Mouse (Mus musculus) limb, embryonic 13.5 days (tissue): ENCODE results near the gene Macf1. TPM values are rescaled to one million over a fixed set of nuclear protein-coding genes. Genes with fewer than 3 reads are reported as not detected.

ENCODE experiments used
- ATAC-seq: fragments of 200-750 bp; cut with Nextera tagmentation; 2 replicates; pipeline ENCODE4 v1.8.0; 2017; ENCODE audit warnings: low read depth, moderate number of reproducible peaks, moderate TSS enrichment; ENCODE audit not compliant: low FRiP score
- H3K27ac ChIP-seq: fragments of 300-500 bp; sonication (generic); 2 replicates; pipeline ENCODE4 v1.5.1; 2015; ENCODE audit warnings: inconsistent platforms, mild to moderate bottlenecking, moderate library complexity
- H3K27me3 ChIP-seq: fragments of 300-500 bp; sonication (generic); 2 replicates; pipeline ENCODE4 v1.6.1; 2015; ENCODE audit warnings: mild to moderate bottlenecking, inconsistent platforms
- H3K36me3 ChIP-seq: fragments of 300-500 bp; sonication (generic); 2 replicates; pipeline ENCODE4 v1.6.1; 2015; ENCODE audit warnings: inconsistent platforms, mild to moderate bottlenecking, moderate library complexity
- H3K4me1 ChIP-seq: fragments of 300-500 bp; sonication (generic); 2 replicates; pipeline ENCODE4 v1.6.1; 2015; ENCODE audit warnings: inconsistent platforms
- H3K4me2 ChIP-seq: fragments of 300-500 bp; sonication (generic); replicated peaks from 2 replicates; pipeline ENCODE4 v1.6.1; 2015; ENCODE audit warnings: inconsistent platforms, mild to moderate bottlenecking, moderate library complexity
- H3K4me3 ChIP-seq: fragments of 300-500 bp; sonication (generic); 2 replicates; pipeline ENCODE4 v1.5.1; 2015; ENCODE audit warnings: moderate library complexity, mild to moderate bottlenecking, inconsistent platforms
- H3K9ac ChIP-seq: fragments of 300-500 bp; sonication (generic); 2 replicates; pipeline ENCODE4 v1.6.1; 2015; ENCODE audit warnings: mild to moderate bottlenecking, inconsistent platforms
- H3K9me3 ChIP-seq: fragments of 300-500 bp; sonication (generic); 2 replicates; pipeline ENCODE4 v1.6.1; 2016; ENCODE audit warnings: inconsistent platforms
- WGBS: fragments of 180-500 bp; shearing (Covaris S2); methylation state at CpG from one replicate; pipeline ENCODE4 v1.1.7; 2015; 5-methylcytosine and 5-hydroxymethylcytosine counted together
- polyA plus RNA-seq: library from polyadenylated mRNA; unstranded; fragments of >200 nt; fragmentation: Nextera tagmentation; extraction: Ambion mirVana; gene quantifications from 2 replicates; pipeline ENCODE4 v1.2.1, GENCODE M21; 2015

Gene Macf1
- polyA plus RNA-seq, 1 experiment from 2014 or later = 48.0 TPM

GRCm38 (mm10) chr4:123382051-123382450 is 302.1 kb downstream of the Macf1 start:
- H3K9me3 ChIP-seq = no peaks in the 10 kb centered on the region
- no peak overlapping the region for H3K4me2 ChIP-seq
- peaks cover 85% of the 10 kb centered on the region for H3K36me3 ChIP-seq
- no peak overlapping the region for H3K4me3 ChIP-seq
- no peak overlapping the region for H3K9ac ChIP-seq
- no peak overlapping the region for H3K27ac ChIP-seq
- ATAC-seq = no peak
- 92% methylated on average over 4 of the region's 4 CpGs for WGBS
- no peaks in the 10 kb centered on the region for H3K27me3 ChIP-seq
- no peaks in the 10 kb centered on the region for H3K4me1 ChIP-seq

GRCm38 (mm10) chr4:123381598-123381997 is 302.6 kb downstream of the Macf1 start:
- Histone ChIP-seq H3K36me3 (peaks cover 85% of the 10 kb centered on the region), H3K27ac (no peak overlapping the region), H3K27me3 (no peaks in the 10 kb centered on the region), H3K4me2 (no peak overlapping the region), H3K4me1 (no peaks in the 10 kb centered on the region), H3K4me3 (no peak overlapping the region), H3K9me3 (no peaks in the 10 kb centered on the region), H3K9ac (no peak overlapping the region)
- no peak for ATAC-seq
- 90% methylated on average over 11 of the region's 11 CpGs for WGBS

DNA sequence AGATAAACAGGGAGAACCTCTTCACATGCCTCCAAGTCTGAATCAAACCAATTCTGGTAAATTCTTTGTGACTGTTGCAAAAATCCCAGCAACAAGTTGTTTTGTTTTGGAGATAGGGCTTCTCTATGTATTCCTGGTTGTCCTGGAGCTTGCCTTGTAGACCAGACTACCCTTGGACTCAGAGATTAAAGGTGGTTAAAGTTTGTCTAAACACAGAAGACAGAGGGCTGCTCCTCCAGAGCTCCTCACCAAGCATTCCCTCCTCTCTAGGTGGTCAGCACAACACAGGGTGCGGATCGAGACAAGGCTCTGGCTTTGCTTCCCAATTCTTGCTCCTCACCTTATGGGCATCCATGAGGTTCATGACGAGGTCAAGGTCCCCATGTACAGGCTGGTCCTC is 308.1 kb downstream of the Macf1 start:
- Histone ChIP-seq H3K27me3 (no peaks in the 10 kb centered on the region), H3K9me3 (no peaks in the 10 kb centered on the region), H3K4me2 (no peak overlapping the region), H3K36me3 (peaks cover 86% of the 10 kb centered on the region), H3K27ac (no peak overlapping the region), H3K4me1 (no peaks in the 10 kb centered on the region), H3K9ac (no peak overlapping the region), H3K4me3 (no peak overlapping the region)
- no peak for ATAC-seq
- WGBS = 95% methylated on average over 3 of the region's 3 CpGs

GRCm38 (mm10) chr4:123374316-123375008 is 309.7 kb downstream of the Macf1 start:
- Histone ChIP-seq H3K4me2 (no peak overlapping the region), H3K27me3 (no peaks in the 10 kb centered on the region), H3K9ac (no peak overlapping the region), H3K4me3 (no peak overlapping the region), H3K36me3 (peaks cover 91% of the 10 kb centered on the region), H3K4me1 (no peaks in the 10 kb centered on the region), H3K9me3 (no peaks in the 10 kb centered on the region), H3K27ac (no peak overlapping the region)
- 92% methylated on average over 12 of the region's 12 CpGs for WGBS
- no peak for ATAC-seq

- 96% methylated on average over 4 of the region's 4 CpGs for WGBS
- peaks cover 89% of the 10 kb centered on the region for H3K36me3 ChIP-seq
- no peak for ATAC-seq
These were observed 320.6 kb downstream of the Macf1 start for GRCm38 (mm10) chr4:123363555-123363954.

DNA sequence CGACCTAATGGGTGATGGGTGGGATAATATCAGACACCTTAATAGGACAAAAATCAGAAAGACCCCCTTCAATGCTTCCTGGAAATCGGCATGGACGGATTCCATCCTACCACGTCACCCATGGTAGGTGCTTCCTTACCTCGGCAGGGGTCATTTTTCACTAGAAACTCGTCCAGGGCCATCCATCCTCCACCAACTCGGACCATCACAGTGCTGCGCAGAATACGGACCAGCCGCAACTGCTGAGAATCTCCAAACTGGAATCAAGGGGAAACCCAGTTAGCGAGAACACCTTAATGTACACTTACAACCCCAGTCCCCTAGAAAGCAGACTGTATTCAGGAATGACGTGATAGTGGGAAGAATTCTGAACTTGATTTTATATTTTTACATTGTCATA is 323.4 kb downstream of the Macf1 start:
- Histone ChIP-seq H3K36me3 (peaks cover 82% of the 10 kb centered on the region), H3K9me3 (no peaks in the 10 kb centered on the region), H3K4me2 (no peak overlapping the region), H3K27me3 (no peaks in the 10 kb centered on the region), H3K27ac (no peak overlapping the region), H3K4me3 (no peak overlapping the region), H3K4me1 (no peaks in the 10 kb centered on the region), H3K9ac (no peak overlapping the region)
- 96% methylated on average over 12 of the region's 12 CpGs for WGBS
- ATAC-seq = no peak

More at GRCm38 (mm10) chr4:123363555-123363954, 320.6 kb downstream of the Macf1 start:
- H3K4me3 ChIP-seq = no peak overlapping the region
- no peaks in the 10 kb centered on the region for H3K9me3 ChIP-seq
- H3K9ac ChIP-seq = no peak overlapping the region
- H3K4me2 ChIP-seq = no peak overlapping the region
- H3K4me1 ChIP-seq = no peaks in the 10 kb centered on the region
- no peaks in the 10 kb centered on the region for H3K27me3 ChIP-seq
- H3K27ac ChIP-seq = no peak overlapping the region

DNA sequence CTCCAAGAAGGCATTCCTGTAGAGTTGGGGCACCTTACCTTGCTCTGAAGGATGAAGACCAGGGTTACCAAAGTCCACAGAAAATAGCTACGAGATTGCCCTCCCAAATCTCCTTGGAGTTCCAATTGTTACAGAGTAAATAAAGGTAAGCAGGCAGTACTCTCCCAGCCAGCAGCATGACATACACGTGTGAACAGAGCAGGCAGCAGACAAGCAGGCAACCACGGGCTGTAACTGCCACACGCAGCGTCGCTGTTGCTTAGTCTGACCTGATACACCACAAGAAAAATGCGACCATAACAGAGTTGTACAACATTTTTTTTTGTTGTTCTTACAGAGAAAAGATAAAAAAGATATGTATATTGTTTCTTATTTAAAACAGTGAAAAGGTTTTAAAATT is 325.5 kb downstream of the Macf1 start:
- H3K4me3 ChIP-seq = no peak overlapping the region
- H3K4me2 ChIP-seq = no peak overlapping the region
- no peak overlapping the region for H3K9ac ChIP-seq
- no peaks in the 10 kb centered on the region for H3K9me3 ChIP-seq
- H3K4me1 ChIP-seq = no peaks in the 10 kb centered on the region
- WGBS = 91% methylated on average over 7 of the region's 7 CpGs
- H3K36me3 ChIP-seq = peaks cover 83% of the 10 kb centered on the region
- H3K27ac ChIP-seq = no peak overlapping the region
- no peaks in the 10 kb centered on the region for H3K27me3 ChIP-seq
- ATAC-seq = no peak

GRCm38 (mm10) chr4:123355941-123356340 is 328.2 kb downstream of the Macf1 start:
- H3K4me2 ChIP-seq = no peak overlapping the region
- H3K4me3 ChIP-seq = no peak overlapping the region
- 90% methylated on average over 8 of the region's 8 CpGs for WGBS
- no peaks in the 10 kb centered on the region for H3K27me3 ChIP-seq
- H3K36me3 ChIP-seq = peaks cover 82% of the 10 kb centered on the region
- H3K27ac ChIP-seq = no peak overlapping the region
- no peaks in the 10 kb centered on the region for H3K4me1 ChIP-seq
- no peaks in the 10 kb centered on the region for H3K9me3 ChIP-seq
- no peak overlapping the region for H3K9ac ChIP-seq
- no peak for ATAC-seq

DNA sequence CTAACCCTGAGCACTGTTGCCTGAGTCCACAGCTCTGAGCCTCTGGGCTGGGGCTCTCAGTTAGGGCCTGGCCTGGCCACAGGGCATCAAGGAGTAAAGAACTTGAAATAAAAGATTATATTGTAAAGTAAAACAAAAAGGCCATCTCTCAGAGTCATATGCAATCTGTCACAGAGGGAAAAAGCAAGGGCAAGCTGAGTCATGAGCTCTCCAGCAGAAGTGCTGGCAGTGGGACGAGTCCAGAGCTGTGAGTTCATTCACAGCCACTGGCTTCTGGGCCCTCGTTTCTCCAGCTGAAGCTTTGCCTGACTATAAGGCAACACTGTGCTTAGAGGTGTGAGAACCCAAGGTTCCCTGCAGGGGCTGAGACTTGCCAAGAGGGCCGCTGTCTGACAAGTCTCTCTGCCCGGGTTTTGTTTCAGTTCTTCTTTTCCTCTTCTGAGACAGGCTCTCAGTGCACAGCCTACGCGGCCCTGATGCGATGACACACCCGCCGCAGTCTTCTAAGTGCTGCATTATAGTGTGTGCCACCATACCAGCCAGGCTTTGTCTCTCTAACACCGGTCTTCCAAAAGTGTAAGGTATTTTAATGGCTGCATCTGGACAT is 330.8 kb downstream of the Macf1 start:
- no peak for ATAC-seq
- Histone ChIP-seq H3K27ac (no peak overlapping the region), H3K9ac (no peak overlapping the region), H3K27me3 (no peaks in the 10 kb centered on the region), H3K9me3 (no peaks in the 10 kb centered on the region), H3K4me1 (no peaks in the 10 kb centered on the region), H3K4me2 (no peak overlapping the region), H3K4me3 (no peak overlapping the region), H3K36me3 (peaks cover 84% of the 10 kb centered on the region)
- WGBS = 85% methylated on average over 9 of the region's 10 CpGs

DNA sequence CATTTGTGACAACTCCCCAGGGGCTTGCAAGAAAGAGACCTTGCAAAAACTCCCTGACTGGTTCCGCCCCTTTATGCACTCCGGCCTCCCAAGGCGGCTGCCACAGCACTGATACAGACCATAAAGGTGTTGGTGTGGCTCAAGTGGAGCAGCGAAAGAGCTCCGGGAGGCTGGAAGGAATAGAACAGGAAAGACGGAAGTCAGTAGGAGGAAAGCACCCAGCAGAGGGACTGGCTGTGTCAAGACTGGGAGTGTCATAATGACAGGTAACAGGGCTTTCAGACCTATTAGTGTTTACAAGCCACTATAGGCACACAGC is 340.7 kb downstream of the Macf1 start:
- peaks cover 11% of the 10 kb centered on the region; the same call in 1 of the 2 replicates for H3K36me3 ChIP-seq
- peaks cover 62% of the 10 kb centered on the region for H3K27me3 ChIP-seq
- 0 out of 2 replicates have a peak, but pooled peaks cover 4% of the 10 kb centered on the region for H3K9me3 ChIP-seq
- WGBS = 2% methylated on average over 6 of the region's 6 CpGs
- no peak overlapping the region for H3K9ac ChIP-seq
- H3K27ac ChIP-seq = no peak overlapping the region
- peak overlapping the region; percentile 85 for H3K4me2 ChIP-seq
- H3K4me3 ChIP-seq = peak overlapping the region; percentile 53
- 0 out of 2 replicates have a peak, but pooled peaks have one; percentile 3 for ATAC-seq
- H3K4me1 ChIP-seq = peaks cover 17% of the 10 kb centered on the region

DNA sequence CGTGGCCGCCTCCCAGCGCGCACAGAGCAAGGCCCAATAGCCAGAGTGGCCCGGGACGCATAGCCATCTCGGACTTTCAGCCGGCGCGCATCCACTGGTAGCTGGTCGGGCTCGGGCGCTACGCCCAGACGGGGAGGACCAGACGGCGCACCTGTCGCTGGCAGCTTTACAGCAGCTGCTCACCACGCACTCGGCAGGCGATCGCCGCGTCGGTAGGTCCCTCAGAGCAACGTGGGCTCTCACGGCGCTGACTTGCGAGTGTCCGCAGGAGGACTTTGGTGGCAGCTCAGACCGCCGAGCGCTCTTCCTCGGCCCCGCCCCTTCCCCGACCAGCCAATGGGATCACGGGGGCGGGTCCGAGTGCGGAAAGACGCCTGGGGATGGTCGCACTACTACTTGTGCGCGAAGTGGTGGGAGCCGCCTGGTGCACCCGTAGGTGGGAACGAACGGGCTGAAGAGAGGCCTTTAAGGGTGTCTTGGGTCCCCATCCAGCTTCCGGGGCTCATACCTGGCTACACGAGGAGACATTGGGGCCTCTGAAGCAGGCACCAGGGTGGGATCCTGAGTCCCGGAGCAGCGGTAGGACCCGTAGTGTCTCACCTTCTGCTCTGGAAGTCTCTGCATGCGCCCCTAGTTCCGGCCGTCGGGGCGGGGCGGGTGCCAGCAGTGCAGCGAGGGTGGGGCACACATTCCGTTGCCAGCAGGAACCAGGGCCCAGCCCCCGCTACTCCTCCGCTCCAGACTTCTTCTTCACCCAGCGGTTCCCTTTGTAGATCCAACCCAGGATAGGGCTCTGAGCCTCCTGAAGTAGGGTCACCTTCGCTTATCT is 341.3 kb downstream of the Macf1 start, which contains the start of gene Bmp8a:
Bmp8a (minus strand) TSS at position 611 of the 829 bp plus-strand sequence.
- Histone ChIP-seq H3K4me1 (peaks cover 17% of the 10 kb centered on the region), H3K27ac (no peak within 1 kb of the TSS), H3K9ac (peak within 1 kb of the TSS; percentile 48), H3K36me3 (0 out of 2 replicates have a peak, but pooled peaks cover 5% of the 10 kb centered on the region), H3K4me3 (peak within 1 kb of the TSS; percentile 53), H3K9me3 (0 out of 2 replicates have a peak, but pooled peaks cover 4% of the 10 kb centered on the region), H3K27me3 (peaks cover 65% of the 10 kb centered on the region), H3K4me2 (peak within 1 kb of the TSS; percentile 85)
- ATAC-seq = peak; percentile 87
- 1% methylated on average over 65 of the region's 65 CpGs for WGBS

GRCm38 (mm10) chr4:123342091-123342641 is 342.0 kb downstream of the Macf1 start:
- peak overlapping the region; percentile 48 for H3K9ac ChIP-seq

More at GRCm38 (mm10) chr4:123342091-123342641, 342.0 kb downstream of the Macf1 start:
- no peak overlapping the region for H3K27ac ChIP-seq
- 0 out of 2 replicates have a peak, but pooled peaks cover 4% of the 10 kb centered on the region for H3K9me3 ChIP-seq
- peaks cover 17% of the 10 kb centered on the region for H3K4me1 ChIP-seq
- H3K4me2 ChIP-seq = peak overlapping the region; percentile 85
- WGBS = 5% methylated on average over 32 of the region's 43 CpGs
- peak overlapping the region; percentile 53 for H3K4me3 ChIP-seq
- peaks cover 65% of the 10 kb centered on the region for H3K27me3 ChIP-seq
- no peak; the same call in 1 of the 2 replicates for ATAC-seq
- no peaks in the 10 kb centered on the region for H3K36me3 ChIP-seq
